Mouse (Mus musculus) cortical plate, adult 2 months (tissue): Measurements from ENCODE around the gene Grsf1.

ENCODE experiments used
- CTCF ChIP-seq: fragments of 200-500 bp; IDR thresholded peaks from 2 replicates; pipeline ENCODE4 v1.5.1; 2011; ENCODE audit warnings: mild to moderate bottlenecking, control low read depth, low read length; ENCODE audit not compliant: insufficient read depth; ENCODE audit errors: extremely low read depth
- POLR2A ChIP-seq: fragments of 200-500 bp; IDR thresholded peaks from 2 replicates; pipeline ENCODE4 v1.6.1; 2011; ENCODE audit warnings: mild to moderate bottlenecking, low read length, control low read depth; ENCODE audit not compliant: insufficient read depth; ENCODE audit errors: extremely low read depth

DNA sequence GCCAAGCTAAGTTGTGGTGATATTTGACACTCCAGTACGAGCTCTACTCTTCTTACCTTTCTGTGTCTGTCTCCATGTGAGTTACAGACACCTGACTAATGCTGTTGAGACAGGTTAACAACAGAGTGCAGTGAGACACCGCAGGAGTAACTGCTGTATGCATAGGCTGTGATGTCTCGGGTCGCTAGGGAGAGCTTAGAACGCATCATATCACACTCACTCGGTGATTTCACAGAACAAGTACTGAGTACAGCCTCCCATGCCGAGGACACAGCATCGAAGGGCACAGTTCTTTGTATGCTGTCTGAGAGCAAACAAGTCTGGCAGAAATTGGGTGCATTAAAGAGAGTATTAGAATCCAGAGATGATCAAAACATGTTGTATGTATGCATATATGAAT lies 46.0 kb downstream of the Grsf1 start:
- no peak for TF ChIP-seq POLR2A
- no peak for TF ChIP-seq CTCF
